Mouse (Mus musculus) ES-Bruce4 (cell line): Measurements from ENCODE around the gene Zfp422.

Source experiments
- CTCF ChIP-seq: IDR thresholded peaks from one replicate; pipeline ENCODE4 v1.8.1; 2011; ENCODE audit warnings: low read depth, low read length
- EP300 ChIP-seq: IDR thresholded peaks from 2 replicates; pipeline ENCODE4 v1.6.1; 2011; ENCODE audit warnings: low read depth, low read length; ENCODE audit not compliant: insufficient read depth

DNA sequence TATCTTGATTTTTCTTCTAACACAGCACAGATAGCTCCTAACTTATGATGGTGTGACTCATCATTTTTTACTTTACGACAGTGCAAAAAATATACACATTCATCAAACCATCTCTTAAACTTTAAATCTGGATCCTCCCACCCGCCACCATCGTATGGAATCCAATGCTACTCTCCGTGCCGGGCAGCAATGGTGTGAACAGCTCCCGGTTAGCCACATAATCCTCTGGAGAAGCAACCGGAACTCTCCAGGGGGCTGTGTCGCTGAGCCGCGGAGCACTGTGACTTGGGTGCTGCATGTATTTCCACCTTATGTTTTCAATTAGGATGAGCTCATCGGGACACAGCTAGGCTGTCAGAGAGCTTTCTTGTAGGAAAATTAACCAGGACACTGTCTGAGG lies 14.1 kb upstream of the Zfp422 start:
- TF ChIP-seq EP300 = no peak
- no peak for TF ChIP-seq CTCF
